12 mouse cellular contexts compared by ENCODE assay signal in the genomic region with DNA sequence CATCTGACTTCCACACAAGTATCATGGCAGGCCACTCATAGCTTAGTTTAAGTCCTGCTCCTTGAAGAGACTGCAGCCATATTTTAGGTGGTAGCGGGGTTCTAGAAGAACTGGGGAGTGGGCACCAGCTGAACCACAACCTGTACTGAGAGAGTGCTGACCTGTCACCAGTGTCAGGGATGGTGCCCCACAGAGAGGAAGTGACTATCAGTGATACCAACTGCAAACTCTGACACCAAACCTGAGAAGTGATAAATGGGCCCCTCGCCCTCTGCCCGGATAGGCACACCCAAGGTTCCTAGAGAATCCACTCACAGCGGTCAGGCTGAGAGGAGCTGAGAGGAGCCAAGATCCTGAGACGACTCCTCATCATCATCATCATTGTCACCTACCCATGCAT. TPM values are rescaled to one million over a fixed set of nuclear protein-coding genes. Genes with fewer than 3 reads are reported as not detected.
A peak's percentile ranks its signal among the peaks of the same experiment; 100 is the strongest.
DNase-seq lines count a peak whose midpoint lies in the region; ATAC-seq and TF ChIP-seq lines count a peak whose summit lies in the region.
"Had no signal": no experiment of that assay in that cellular context is flagged by ENCODE, and none has a peak within 500 bp of the region (broad histone marks: within the 10 kb centered on the region; RNA-seq: fewer than 3 reads in every experiment).

No protein-coding gene starts in this region.

- H3K4me2 ChIP-seq in limb, embryonic 15.5 days: no peak overlapping the region
- no peak overlapping the region for H3K4me2 ChIP-seq in forebrain, postnatal 0 days (ENCODE audit: low read depth)
- H3K4me2 ChIP-seq: forebrain, embryonic 13.5 days; hindbrain, embryonic 14.5 days had no signal

- no peak for ATAC-seq in erythroblast, adult 5-6 weeks (replicated peaks; ENCODE audit: low FRiP score, poor library complexity, severe bottlenecking)
- no peak for ATAC-seq in limb, embryonic 15.5 days (ENCODE audit: insufficient number of reproducible peaks, low FRiP score, low TSS enrichment, low read depth)
- no peak for ATAC-seq in forebrain, postnatal 0 days
- ATAC-seq: forebrain, embryonic 13.5 days; midbrain, embryonic 16.5 days had no signal

- TF ChIP-seq CTCF in forebrain, postnatal 0 days (IDR thresholded peaks at IDR 0.05; ENCODE audit: low read depth): no peak

- 0 out of 2 replicates have a peak overlapping the region, but pooled peaks have one; percentile 7 for H3K27ac ChIP-seq in limb, embryonic 15.5 days
- H3K27ac ChIP-seq in limb, embryonic 10.5 days: no peak overlapping the region
- H3K27ac ChIP-seq in embryonic facial prominence, embryonic 10.5 days (replicated peaks): no peak overlapping the region
- no peak overlapping the region for H3K27ac ChIP-seq in forebrain, postnatal 0 days (ENCODE audit: low read depth, low read length)
- H3K27ac ChIP-seq: forebrain, embryonic 13.5 days had no signal

- peak overlapping the region; percentile 1 for H3K4me3 ChIP-seq in erythroblast, embryonic 14.5 days (replicated peaks)
- H3K4me3 ChIP-seq in limb, embryonic 15.5 days: no peak overlapping the region
- no peak overlapping the region for H3K4me3 ChIP-seq in limb, embryonic 10.5 days
- no peak overlapping the region for H3K4me3 ChIP-seq in embryonic facial prominence, embryonic 10.5 days
- no peak overlapping the region for H3K4me3 ChIP-seq in forebrain, postnatal 0 days (ENCODE audit: low read depth, low read length)
- H3K4me3 ChIP-seq: forebrain, embryonic 13.5 days had no signal

- H3K9me3 ChIP-seq in erythroblast, embryonic 14.5 days (ENCODE audit: control insufficient read depth, low read length): no peaks in the 10 kb centered on the region
- no peaks in the 10 kb centered on the region for H3K9me3 ChIP-seq in limb, embryonic 15.5 days
- no peaks in the 10 kb centered on the region for H3K9me3 ChIP-seq in limb, embryonic 10.5 days (replicated peaks)
- H3K9me3 ChIP-seq in embryonic facial prominence, embryonic 10.5 days: no peaks in the 10 kb centered on the region
- H3K9me3 ChIP-seq in forebrain, postnatal 0 days (ENCODE audit: low read length): no peaks in the 10 kb centered on the region
- H3K9me3 ChIP-seq: forebrain, embryonic 13.5 days had no signal

- H3K27me3 ChIP-seq in erythroblast, embryonic 14.5 days (ENCODE audit: control insufficient read depth): no peaks in the 10 kb centered on the region
- H3K27me3 ChIP-seq in limb, embryonic 15.5 days: no peaks in the 10 kb centered on the region
- H3K27me3 ChIP-seq in limb, embryonic 10.5 days (ENCODE audit: low read depth, poor library complexity, severe bottlenecking): no peaks in the 10 kb centered on the region
- H3K27me3 ChIP-seq in embryonic facial prominence, embryonic 10.5 days (replicated peaks; ENCODE audit: low read depth, poor library complexity, severe bottlenecking): no peaks in the 10 kb centered on the region
- no peaks in the 10 kb centered on the region for H3K27me3 ChIP-seq in forebrain, postnatal 0 days (ENCODE audit: insufficient read depth, low read length)
- H3K27me3 ChIP-seq: forebrain, embryonic 13.5 days had no signal

- peaks cover 34% of the 10 kb centered on the region for H3K36me3 ChIP-seq in erythroblast, embryonic 14.5 days (ENCODE audit: control insufficient read depth)
- no peaks in the 10 kb centered on the region; the same call in 1 of the 2 replicates for H3K36me3 ChIP-seq in limb, embryonic 15.5 days
- peaks cover 23% of the 10 kb centered on the region for H3K36me3 ChIP-seq in limb, embryonic 10.5 days
- H3K36me3 ChIP-seq in embryonic facial prominence, embryonic 10.5 days (replicated peaks): peaks cover 27% of the 10 kb centered on the region
- H3K36me3 ChIP-seq in forebrain, postnatal 0 days (ENCODE audit: insufficient read depth): no peaks in the 10 kb centered on the region

- 89% methylated on average over 5 of the region's 5 CpGs for WGBS in limb, embryonic 15.5 days
- WGBS in limb, embryonic 10.5 days: 79% methylated on average over 5 of the region's 5 CpGs
- 88% methylated on average over 5 of the region's 5 CpGs for WGBS in embryonic facial prominence, embryonic 10.5 days
- WGBS in forebrain, postnatal 0 days: 93% methylated on average over 5 of the region's 5 CpGs

- H3K4me1 ChIP-seq in erythroblast, embryonic 14.5 days (ENCODE audit: control insufficient read depth): peaks cover 84% of the 10 kb centered on the region
- peaks cover 72% of the 10 kb centered on the region for H3K4me1 ChIP-seq in limb, embryonic 15.5 days
- peaks cover 66% of the 10 kb centered on the region for H3K4me1 ChIP-seq in limb, embryonic 10.5 days
- H3K4me1 ChIP-seq in embryonic facial prominence, embryonic 10.5 days: peaks cover 76% of the 10 kb centered on the region
- H3K4me1 ChIP-seq in forebrain, postnatal 0 days (ENCODE audit: insufficient read depth): peaks cover 23% of the 10 kb centered on the region

- H3K9ac ChIP-seq in limb, embryonic 15.5 days: no peak overlapping the region
- no peak overlapping the region for H3K9ac ChIP-seq in forebrain, postnatal 0 days
- H3K9ac ChIP-seq: forebrain, embryonic 13.5 days; hindbrain, embryonic 14.5 days had no signal

- no peak for DNase-seq in limb, embryonic 10.5 days (ENCODE audit: low spot score)
- DNase-seq in liver: peak; percentile 77
- no peak for DNase-seq in Muller cell, postnatal 12 days (ENCODE audit: inconsistent ontology term)
- no peak for DNase-seq in embryonic facial prominence, embryonic 10.5 days (ENCODE audit: low spot score)
- DNase-seq in forebrain, postnatal 0 days: no peak
- DNase-seq: thymus, adult 2 months had no signal

RNA-seq across cellular contexts. Expression of a gene that starts 8.7 kb away (rescaled TPM):
- 21.4 and 23.3 TPM in 2 replicates for polyA plus RNA-seq in erythroblast, embryonic 14.5 days (2012)
- total RNA-seq in erythroblast, adult 5-6 weeks (2015; ENCODE audit: low replicate concordance): 119 and 143 TPM in 2 replicates
- total RNA-seq in erythroblast, adult 5-6 weeks (2017; ENCODE audit: low replicate concordance): 126 and 169 TPM in 2 replicates
- polyA plus RNA-seq in limb, embryonic 15.5 days (2015; fragmentation: Nextera tagmentation; extraction: Ambion mirVana): 18.5 and 20.2 TPM in 2 replicates
- polyA plus RNA-seq in limb, embryonic 10.5 days (2016; fragmentation: Nextera tagmentation; extraction: Ambion mirVana): 32.7 and 39.1 TPM in 2 replicates
- 29.4 and 29.9 TPM in 2 replicates for polyA plus RNA-seq in embryonic facial prominence, embryonic 10.5 days (2016; fragmentation: Nextera tagmentation; extraction: Ambion mirVana)
- total RNA-seq in forebrain, postnatal 0 days (2014; rRNA removed): 5.6 and 15.4 TPM in 2 replicates
- 5.6 and 5.8 TPM in 2 replicates for polyA plus RNA-seq in forebrain, postnatal 0 days (2015; fragmentation: Nextera tagmentation; extraction: Ambion mirVana)

RNA-seq across cellular contexts. Expression of a gene that starts 47.5 kb away (rescaled TPM):
- polyA plus RNA-seq in erythroblast, embryonic 14.5 days (2012): 0.45 and 0.72 TPM in 2 replicates
- total RNA-seq in erythroblast, adult 5-6 weeks (2015; ENCODE audit: low replicate concordance): 5.6 and 7.3 TPM in 2 replicates
- 16.3 and 23.8 TPM in 2 replicates for total RNA-seq in erythroblast, adult 5-6 weeks (2017; ENCODE audit: low replicate concordance)
- polyA plus RNA-seq in limb, embryonic 15.5 days (2015; fragmentation: Nextera tagmentation; extraction: Ambion mirVana): 63.2 and 65.9 TPM in 2 replicates
- 74.0 and 74.6 TPM in 2 replicates for polyA plus RNA-seq in limb, embryonic 10.5 days (2016; fragmentation: Nextera tagmentation; extraction: Ambion mirVana)
- polyA plus RNA-seq in embryonic facial prominence, embryonic 10.5 days (2016; fragmentation: Nextera tagmentation; extraction: Ambion mirVana): 71.0 and 72.1 TPM in 2 replicates
- total RNA-seq in forebrain, postnatal 0 days (2014; rRNA removed): 86.1 and 101 TPM in 2 replicates
- 77.3 and 85.9 TPM in 2 replicates for polyA plus RNA-seq in forebrain, postnatal 0 days (2015; fragmentation: Nextera tagmentation; extraction: Ambion mirVana)

RNA-seq across cellular contexts. Expression of a gene that starts 54.1 kb away (rescaled TPM):
- polyA plus RNA-seq in erythroblast, embryonic 14.5 days (2012): 0.22 and 0.24 TPM in 2 replicates
- 14.6 and 15.3 TPM in 2 replicates for total RNA-seq in erythroblast, adult 5-6 weeks (2015; ENCODE audit: low replicate concordance)
- total RNA-seq in erythroblast, adult 5-6 weeks (2017; ENCODE audit: low replicate concordance): 7.2 and 10.6 TPM in 2 replicates
- polyA plus RNA-seq in limb, embryonic 15.5 days (2015; fragmentation: Nextera tagmentation; extraction: Ambion mirVana): 37.5 and 38.5 TPM in 2 replicates
- polyA plus RNA-seq in limb, embryonic 10.5 days (2016; fragmentation: Nextera tagmentation; extraction: Ambion mirVana): 34.8 and 36.5 TPM in 2 replicates
- polyA plus RNA-seq in embryonic facial prominence, embryonic 10.5 days (2016; fragmentation: Nextera tagmentation; extraction: Ambion mirVana): 32.1 and 34.3 TPM in 2 replicates
- total RNA-seq in forebrain, postnatal 0 days (2014; rRNA removed): 36.8 and 38.2 TPM in 2 replicates
- 21.1 and 32.9 TPM in 2 replicates for polyA plus RNA-seq in forebrain, postnatal 0 days (2015; fragmentation: Nextera tagmentation; extraction: Ambion mirVana)

Comparison
In these comparisons a context has a peak if more than half of its experiments do, and no peak if none do; other contexts are left out.
1. RNA of a gene that starts 47.5 kb away (polyA plus RNA-seq): 77.3 to 85.9 TPM in forebrain, postnatal 0 days, 74.0 to 74.6 TPM in limb, embryonic 10.5 days, 71.0 to 72.1 TPM in embryonic facial prominence, embryonic 10.5 days and 63.2 to 65.9 TPM in limb, embryonic 15.5 days; 0.45 to 0.72 TPM in erythroblast, embryonic 14.5 days; every median in the first group is over 10 times any median in the second.
2. RNA of a gene that starts 54.1 kb away (polyA plus RNA-seq): 37.5 to 38.5 TPM in limb, embryonic 15.5 days, 34.8 to 36.5 TPM in limb, embryonic 10.5 days, 32.1 to 34.3 TPM in embryonic facial prominence, embryonic 10.5 days and 21.1 to 32.9 TPM in forebrain, postnatal 0 days; 0.22 to 0.24 TPM in erythroblast, embryonic 14.5 days; every median in the first group is over 10 times any median in the second.